17 mouse cellular contexts compared by ENCODE assay signal in the genomic region with DNA sequence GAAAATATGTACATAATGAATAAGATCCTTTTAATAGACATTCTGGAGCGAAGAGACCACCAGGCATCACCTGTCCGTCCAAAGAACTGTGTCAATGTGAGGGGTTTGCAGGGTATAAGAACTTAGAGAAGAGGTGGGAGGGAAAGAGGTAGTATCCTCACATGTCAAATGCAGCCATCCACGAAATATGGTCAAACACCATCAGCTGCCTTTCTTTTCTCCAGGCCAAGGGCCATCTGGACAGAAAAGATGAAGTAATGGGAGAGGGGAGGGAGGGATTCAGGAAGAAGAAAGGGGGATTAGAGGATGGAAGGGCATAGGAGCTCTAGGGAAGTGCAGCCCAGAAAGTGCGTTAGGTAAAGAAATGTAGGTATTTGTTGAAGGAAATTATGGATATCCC.
"Had no signal": no experiment of that assay in that cellular context is flagged by ENCODE, and none has a peak within 500 bp of the region (broad histone marks: within the 10 kb centered on the region; RNA-seq: fewer than 3 reads in every experiment).

No protein-coding gene starts in this region.

- H3K4me1 ChIP-seq: midbrain, embryonic 10.5 days; midbrain, embryonic 12.5 days; midbrain, embryonic 15.5 days; neural tube, embryonic 13.5 days; neural tube, embryonic 15.5 days had no signal

- H3K4me2 ChIP-seq: lung, embryonic 14.5 days; midbrain, embryonic 12.5 days; midbrain, embryonic 15.5 days; neural tube, embryonic 13.5 days; neural tube, embryonic 15.5 days had no signal

- H3K9me3 ChIP-seq: midbrain, embryonic 10.5 days; midbrain, embryonic 12.5 days; midbrain, embryonic 15.5 days; neural tube, embryonic 13.5 days; neural tube, embryonic 15.5 days had no signal

- H3K9ac ChIP-seq: liver, embryonic 14.5 days; lung, embryonic 14.5 days; midbrain, embryonic 12.5 days; midbrain, embryonic 15.5 days; neural tube, embryonic 13.5 days; neural tube, embryonic 15.5 days had no signal

- H3K27me3 ChIP-seq: midbrain, embryonic 12.5 days; midbrain, embryonic 15.5 days; neural tube, embryonic 13.5 days; neural tube, embryonic 15.5 days had no signal

- DNase-seq: lung, adult 18-20 months; lung, embryonic 14.5 days; lung, postnatal 10 days; lung, postnatal 4 days; right cerebral cortex, postnatal 25 days; right cerebral cortex, postnatal 4 days; spleen, adult 18-20 months; thymus, adult 18-20 months; thymus, postnatal 14 days; thymus, postnatal 36 days had no signal

- ATAC-seq: midbrain, embryonic 15.5 days had no signal

- H3K4me3 ChIP-seq: midbrain, embryonic 10.5 days; midbrain, embryonic 12.5 days; midbrain, embryonic 15.5 days; myocyte; neural tube, embryonic 13.5 days; neural tube, embryonic 15.5 days had no signal

- H3K36me3 ChIP-seq: midbrain, embryonic 10.5 days; midbrain, embryonic 12.5 days; midbrain, embryonic 15.5 days; neural tube, embryonic 13.5 days; neural tube, embryonic 15.5 days had no signal

- H3K27ac ChIP-seq: liver, embryonic 14.5 days; midbrain, embryonic 10.5 days; midbrain, embryonic 12.5 days; midbrain, embryonic 15.5 days; neural tube, embryonic 13.5 days; neural tube, embryonic 15.5 days had no signal
